Mouse (Mus musculus) embryonic facial prominence, embryonic 13.5 days (tissue): ENCODE measurements around the gene Fcrl5. TPM values are rescaled to one million over a fixed set of nuclear protein-coding genes. Genes with fewer than 3 reads are reported as not detected.

Experiments used
- ATAC-seq: fragments of 200-750 bp; cut with Nextera tagmentation; 2 replicates; pipeline ENCODE4 v1.8.0; 2017; ENCODE audit warnings: low read depth; ENCODE audit not compliant: insufficient number of reproducible peaks, insufficient read depth, low FRiP score, low TSS enrichment
- H3K27ac ChIP-seq: fragments of 300-500 bp; sonication (generic); 2 replicates; pipeline ENCODE4 v1.5.1; 2015; ENCODE audit warnings: moderate library complexity, mild to moderate bottlenecking, inconsistent platforms
- H3K27me3 ChIP-seq: fragments of 300-500 bp; sonication (generic); 2 replicates; pipeline ENCODE4 v1.6.1; 2015; ENCODE audit warnings: mild to moderate bottlenecking, inconsistent platforms
- H3K36me3 ChIP-seq: fragments of 300-500 bp; sonication (generic); 2 replicates; pipeline ENCODE4 v1.6.1; 2015; ENCODE audit warnings: mild to moderate bottlenecking, inconsistent platforms
- H3K4me1 ChIP-seq: fragments of 300-500 bp; sonication (generic); 2 replicates; pipeline ENCODE4 v1.6.1; 2015; ENCODE audit warnings: inconsistent platforms
- H3K4me2 ChIP-seq: fragments of 300-500 bp; sonication (generic); 2 replicates; pipeline ENCODE4 v1.6.1; 2015; ENCODE audit warnings: moderate library complexity, mild to moderate bottlenecking, inconsistent platforms
- H3K4me3 ChIP-seq: fragments of 300-500 bp; sonication (generic); 2 replicates; pipeline ENCODE4 v1.5.1; 2015; ENCODE audit warnings: mild to moderate bottlenecking, inconsistent platforms
- H3K9ac ChIP-seq: fragments of 300-500 bp; sonication (generic); 2 replicates; pipeline ENCODE4 v1.6.1; 2015; ENCODE audit warnings: mild to moderate bottlenecking, inconsistent platforms
- H3K9me3 ChIP-seq: fragments of 300-500 bp; sonication (generic); 2 replicates; pipeline ENCODE4 v1.6.1; 2016; ENCODE audit warnings: inconsistent platforms
- WGBS: fragments of 180-500 bp; shearing (Covaris S2); methylation state at CpG from one replicate; pipeline ENCODE4 v1.1.7; 2015; ENCODE audit warnings: mixed read lengths; 5-methylcytosine and 5-hydroxymethylcytosine counted together
- polyA plus RNA-seq: library from polyadenylated mRNA; unstranded; fragments of >200 nt; fragmentation: Nextera tagmentation; extraction: Ambion mirVana; gene quantifications from 2 replicates; pipeline ENCODE4 v1.2.1, GENCODE M21; 2015

The Fcrl5 gene
- polyA plus RNA-seq, 1 experiment from 2014 or later = not detected

GRCm38 (mm10) chr3:87501151-87501550 is 65.6 kb downstream of the Fcrl5 start:
- H3K4me2 ChIP-seq = no peak overlapping the region
- 58% methylated on average over 8 of the region's 8 CpGs for WGBS
- H3K27me3 ChIP-seq = peaks cover 8% of the 10 kb centered on the region; the same call in 1 of the 2 replicates
- ATAC-seq = no peak
- H3K4me3 ChIP-seq = no peak overlapping the region
- H3K36me3 ChIP-seq = no peaks in the 10 kb centered on the region
- H3K9me3 ChIP-seq = no peaks in the 10 kb centered on the region
- no peak overlapping the region for H3K27ac ChIP-seq
- peaks cover 7% of the 10 kb centered on the region; the same call in 1 of the 2 replicates for H3K4me1 ChIP-seq
- H3K9ac ChIP-seq = 0 out of 2 replicates have a peak overlapping the region, but pooled peaks have one; percentile 36

GRCm38 (mm10) chr3:87502771-87503170 is 67.2 kb downstream of the Fcrl5 start:
- 86% methylated on average over 6 of the region's 6 CpGs for WGBS
- no peak for ATAC-seq
- no peak overlapping the region for H3K4me3 ChIP-seq
- no peak overlapping the region for H3K9ac ChIP-seq
- H3K4me2 ChIP-seq = no peak overlapping the region
- no peak overlapping the region for H3K27ac ChIP-seq
- peaks cover 7% of the 10 kb centered on the region; the same call in 1 of the 2 replicates for H3K4me1 ChIP-seq
- no peaks in the 10 kb centered on the region for H3K9me3 ChIP-seq
- peaks cover 8% of the 10 kb centered on the region; the same call in 1 of the 2 replicates for H3K27me3 ChIP-seq
- no peaks in the 10 kb centered on the region for H3K36me3 ChIP-seq

- Histone ChIP-seq H3K9ac (no peak overlapping the region), H3K36me3 (no peaks in the 10 kb centered on the region), H3K4me2 (no peak overlapping the region), H3K27ac (no peak overlapping the region), H3K4me1 (peaks cover 17% of the 10 kb centered on the region), H3K27me3 (peaks cover 8% of the 10 kb centered on the region; the same call in 1 of the 2 replicates), H3K9me3 (no peaks in the 10 kb centered on the region), H3K4me3 (no peak overlapping the region)
- WGBS = 28% methylated on average over 7 of the region's 7 CpGs
- ATAC-seq = no peak
Observed at GRCm38 (mm10) chr3:87504330-87504729, 68.8 kb downstream of the Fcrl5 start.

- Histone ChIP-seq H3K9me3 (no peaks in the 10 kb centered on the region), H3K4me2 (no peak overlapping the region), H3K27me3 (peaks cover 12% of the 10 kb centered on the region), H3K4me3 (no peak overlapping the region), H3K4me1 (peaks cover 17% of the 10 kb centered on the region), H3K9ac (no peak overlapping the region), H3K36me3 (no peaks in the 10 kb centered on the region), H3K27ac (no peak overlapping the region; the same call in 1 of the 2 replicates)
- 49% methylated on average over 4 of the region's 4 CpGs for WGBS
- no peak for ATAC-seq
Observed at GRCm38 (mm10) chr3:87504749-87505425, 69.3 kb downstream of the Fcrl5 start.

- Histone ChIP-seq H3K9ac (no peak overlapping the region), H3K9me3 (no peaks in the 10 kb centered on the region), H3K4me1 (peaks cover 11% of the 10 kb centered on the region), H3K27ac (no peak overlapping the region), H3K4me3 (no peak overlapping the region), H3K4me2 (no peak overlapping the region), H3K36me3 (no peaks in the 10 kb centered on the region), H3K27me3 (peaks cover 6% of the 10 kb centered on the region; the same call in 1 of the 2 replicates)
- ATAC-seq = no peak
- WGBS = 66% methylated on average over 12 of the region's 12 CpGs
Observed at GRCm38 (mm10) chr3:87506456-87507416, 71.2 kb downstream of the Fcrl5 start.

GRCm38 (mm10) chr3:87508205-87508901 is 72.8 kb downstream of the Fcrl5 start:
- H3K4me2 ChIP-seq = peak overlapping the region; percentile 45
- peak overlapping the region; percentile 27 for H3K9ac ChIP-seq
- no peak overlapping the region for H3K27ac ChIP-seq
- no peak overlapping the region for H3K4me3 ChIP-seq
- 0 out of 2 replicates have a peak, but pooled peaks have one; percentile 56 for ATAC-seq
- H3K36me3 ChIP-seq = no peaks in the 10 kb centered on the region
- 28% methylated on average over 17 of the region's 17 CpGs for WGBS
- H3K27me3 ChIP-seq = peaks cover 4% of the 10 kb centered on the region; the same call in 1 of the 2 replicates
- no peaks in the 10 kb centered on the region for H3K9me3 ChIP-seq
- peaks cover 19% of the 10 kb centered on the region for H3K4me1 ChIP-seq

GRCm38 (mm10) chr3:87509061-87509460 is 73.5 kb downstream of the Fcrl5 start:
- no peaks in the 10 kb centered on the region for H3K36me3 ChIP-seq
- peak overlapping the region; percentile 27; the same call in 1 of the 2 replicates for H3K9ac ChIP-seq
- no peaks in the 10 kb centered on the region for H3K9me3 ChIP-seq
- 54% methylated on average over 4 of the region's 4 CpGs for WGBS
- H3K27me3 ChIP-seq = peaks cover 4% of the 10 kb centered on the region; the same call in 1 of the 2 replicates
- H3K4me1 ChIP-seq = peaks cover 19% of the 10 kb centered on the region
- ATAC-seq = no peak
- no peak overlapping the region for H3K27ac ChIP-seq
- H3K4me3 ChIP-seq = no peak overlapping the region
- no peak overlapping the region for H3K4me2 ChIP-seq

- ATAC-seq = no peak
- H3K4me2 ChIP-seq = no peak overlapping the region
- H3K27ac ChIP-seq = no peak overlapping the region
- WGBS = 84% methylated on average over 9 of the region's 9 CpGs
- no peak overlapping the region for H3K4me3 ChIP-seq
- no peaks in the 10 kb centered on the region for H3K9me3 ChIP-seq
- H3K4me1 ChIP-seq = peaks cover 25% of the 10 kb centered on the region
- no peak overlapping the region for H3K9ac ChIP-seq
- peaks cover 4% of the 10 kb centered on the region; the same call in 1 of the 2 replicates for H3K27me3 ChIP-seq
- H3K36me3 ChIP-seq = no peaks in the 10 kb centered on the region
Observed at GRCm38 (mm10) chr3:87510832-87511231, 75.3 kb downstream of the Fcrl5 start.

GRCm38 (mm10) chr3:87511971-87512765 is 76.6 kb downstream of the Fcrl5 start:
- whole genome bisulfite sequencing = 50% methylated on average over 16 of the region's 16 CpGs
- Histone ChIP-seq H3K9me3 (no peaks in the 10 kb centered on the region), H3K36me3 (no peaks in the 10 kb centered on the region), H3K9ac (0 out of 2 replicates have a peak overlapping the region, but pooled peaks have one; percentile 21), H3K27me3 (peaks cover 4% of the 10 kb centered on the region; the same call in 1 of the 2 replicates), H3K4me2 (no peak overlapping the region), H3K4me3 (no peak overlapping the region), H3K4me1 (peaks cover 26% of the 10 kb centered on the region), H3K27ac (no peak overlapping the region)
- no peak for ATAC-seq

- Histone ChIP-seq H3K4me3 (no peak overlapping the region), H3K4me1 (peaks cover 15% of the 10 kb centered on the region; the same call in 1 of the 2 replicates), H3K9ac (no peak overlapping the region), H3K9me3 (no peaks in the 10 kb centered on the region), H3K27me3 (no peaks in the 10 kb centered on the region), H3K4me2 (no peak overlapping the region), H3K36me3 (no peaks in the 10 kb centered on the region), H3K27ac (no peak overlapping the region)
- WGBS = 47% methylated on average over 13 of the region's 13 CpGs
- ATAC-seq = no peak
Observed at GRCm38 (mm10) chr3:87515567-87516081, 80.1 kb downstream of the Fcrl5 start.
